Mouse (Mus musculus) 416B (cell line): ENCODE results near the gene Ptprd.
A peak's percentile ranks its signal among the peaks of the same experiment; 100 is the strongest.

Source experiments
- DNase-seq: peaks from one replicate; pipeline ENCODE4 v3.0.0; 2011; ENCODE audit warnings: low read depth

Ptprd gene

GRCm38 (mm10) chr4:78211529-78212494, at the start of gene Ptprd:
Gene Ptprd (minus strand): TSS chr4:78211961.
- no peak for DNase-seq

GRCm38 (mm10) chr4:78235820-78236219, 24.1 kb upstream of the Ptprd start:
- peak; percentile 91 for DNase-seq

- DNase-seq, result peak; percentile 66
These were observed 23.6 kb upstream of the Ptprd start for GRCm38 (mm10) chr4:78235316-78235715.

- peak; percentile 67 for DNase-seq
These were observed 22.9 kb upstream of the Ptprd start for GRCm38 (mm10) chr4:78234681-78235080.

- no peak for DNase-seq
These were observed 2.2 kb upstream of the Ptprd start for GRCm38 (mm10) chr4:78213949-78214348.

- no peak for DNase-seq
These were observed 1.2 kb upstream of the Ptprd start for GRCm38 (mm10) chr4:78212941-78213340.

- DNase-seq, result no peak
These were observed 758 bp downstream of the Ptprd start for GRCm38 (mm10) chr4:78210878-78211528.

- DNase-seq, result peak; percentile 9
These were observed 6.7 kb downstream of the Ptprd start for GRCm38 (mm10) chr4:78205018-78205417.

- no peak for DNase-seq
These were observed 43.3 kb downstream of the Ptprd start for GRCm38 (mm10) chr4:78168447-78168846.

- no peak for DNase-seq
These were observed 51.3 kb downstream of the Ptprd start for GRCm38 (mm10) chr4:78160451-78160850.

- no peak for DNase-seq
These were observed 61.2 kb downstream of the Ptprd start for GRCm38 (mm10) chr4:78150561-78150960.

- no peak for DNase-seq
These were observed 69.0 kb downstream of the Ptprd start for GRCm38 (mm10) chr4:78142767-78143148.

GRCm38 (mm10) chr4:78142088-78142766, 69.5 kb downstream of the Ptprd start:
- no peak for DNase-seq

GRCm38 (mm10) chr4:78110898-78111297, 100.9 kb downstream of the Ptprd start:
- no peak for DNase-seq

GRCm38 (mm10) chr4:78097526-78097925, 114.2 kb downstream of the Ptprd start:
- no peak for DNase-seq

GRCm38 (mm10) chr4:78082744-78083143, 129.0 kb downstream of the Ptprd start:
- no peak for DNase-seq

- DNase-seq, result no peak
These were observed 134.3 kb downstream of the Ptprd start for GRCm38 (mm10) chr4:78077499-78077898.

GRCm38 (mm10) chr4:78077087-78077486, 134.7 kb downstream of the Ptprd start:
- DNase-seq, result no peak

GRCm38 (mm10) chr4:78038401-78038800, 173.4 kb downstream of the Ptprd start:
- no peak for DNase-seq

- no peak for DNase-seq
These were observed 209.7 kb downstream of the Ptprd start for GRCm38 (mm10) chr4:78002065-78002464.

- no peak for DNase-seq
These were observed 219.1 kb downstream of the Ptprd start for GRCm38 (mm10) chr4:77992709-77993108.

- DNase-seq, result no peak
These were observed 229.7 kb downstream of the Ptprd start for GRCm38 (mm10) chr4:77982094-77982493.

- DNase-seq, result peak; percentile 57
These were observed 250.1 kb downstream of the Ptprd start for GRCm38 (mm10) chr4:77961711-77962110.
